Mouse (Mus musculus) adrenal gland, adult 18-20 months (tissue): ENCODE measurements around the gene Krt5. TPM values are rescaled to one million over a fixed set of nuclear protein-coding genes. Genes with fewer than 3 reads are reported as not detected.
"Not testable (repeated sequence)": the region's sequence is repeated elsewhere in the genome, so short reads cannot be mapped to it uniquely, and the experiment has no call there.

Experiments
- DNase-seq, 2 experiments: peaks; one replicate each; pipeline ENCODE4 v3.0.0; 2021 to 2022; ENCODE audit warnings: low spot score in 2 of 2
- long read RNA-seq, 2 experiments: library from polyadenylated mRNA; stranded (forward); transcript quantifications; one replicate each; pipeline ENCODE4 v2.0.0; 2021
- total RNA-seq, 2 experiments: library from RNA; stranded (reverse); gene quantifications; 1 replicate in 1 of 2; 2 replicates in 1 of 2; pipeline ENCODE4 v1.2.3; 2021

Gene Krt5
- total RNA-seq, result not detected
- long read RNA-seq, experiment 1, result 0 reads
- long read RNA-seq, experiment 2, result 0 reads

DNA sequence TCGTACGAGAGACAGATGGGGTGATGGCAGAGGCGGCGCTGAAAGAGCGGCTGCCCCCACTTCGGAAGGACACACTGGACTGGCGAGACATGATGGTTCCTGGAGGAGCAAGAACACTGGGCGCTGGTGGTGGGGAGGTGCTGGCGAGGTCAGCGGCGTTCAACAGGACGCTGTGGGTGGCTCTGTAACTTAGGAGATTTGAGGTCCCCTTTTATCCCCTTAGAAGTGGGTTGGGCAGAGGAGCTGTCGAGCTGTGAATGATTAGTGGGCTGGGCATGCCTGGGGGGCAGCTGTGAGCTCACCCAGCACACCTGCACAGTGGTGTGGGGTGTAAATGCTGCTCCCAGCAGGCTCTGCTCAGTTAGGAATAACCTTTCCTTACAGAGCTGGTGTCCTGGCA is at the start of gene Krt5:
Gene Krt5 (minus strand): TSS at position 179 of the 400 bp plus-strand sequence.
- no peak for DNase-seq

DNA sequence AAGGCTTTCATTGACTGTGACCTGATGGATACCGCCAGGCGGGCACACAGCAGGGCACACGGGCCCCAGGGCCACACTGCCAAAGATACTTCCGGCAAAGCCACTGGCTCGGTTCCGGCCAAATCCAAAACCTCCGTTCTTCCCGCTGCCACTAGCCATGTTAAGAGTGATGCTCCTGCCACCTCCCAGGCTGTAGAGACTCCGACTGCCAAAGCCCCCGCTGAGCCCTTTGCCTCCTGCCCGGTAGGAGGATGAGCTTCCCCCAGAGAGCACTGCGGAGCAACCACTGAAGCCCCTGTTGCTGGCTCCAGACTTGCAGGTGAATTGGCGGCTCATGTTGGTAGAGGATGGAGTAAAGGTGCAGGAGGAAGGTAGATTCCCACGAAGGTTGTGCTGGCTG is 30.0 kb upstream of the Krt5 start, which contains the start of gene Krt71:
Gene Krt71 (minus strand): TSS at position 399 of the 400 bp plus-strand sequence.
- DNase-seq, result no peak

DNA sequence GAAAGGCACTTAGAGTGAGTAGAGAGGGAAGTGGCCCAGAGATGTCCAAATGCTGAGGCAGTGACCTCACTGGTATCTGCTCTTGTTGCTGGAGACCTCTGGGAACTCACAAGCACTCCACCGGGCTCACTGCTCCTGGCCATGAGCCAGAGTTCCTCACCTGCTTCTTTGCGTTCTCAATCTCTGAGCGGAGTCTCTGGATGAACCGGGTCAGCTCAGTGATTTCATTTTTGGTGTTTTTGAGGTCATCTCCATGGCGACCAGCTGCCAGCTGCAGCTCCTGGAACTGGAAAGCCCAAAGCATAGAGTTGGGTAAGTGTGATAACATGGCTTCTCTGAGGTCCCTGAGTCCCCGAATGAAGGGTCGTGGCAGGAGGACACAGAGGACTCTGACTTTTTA is 25.1 kb upstream of the Krt5 start:
- DNase-seq, result no peak

DNA sequence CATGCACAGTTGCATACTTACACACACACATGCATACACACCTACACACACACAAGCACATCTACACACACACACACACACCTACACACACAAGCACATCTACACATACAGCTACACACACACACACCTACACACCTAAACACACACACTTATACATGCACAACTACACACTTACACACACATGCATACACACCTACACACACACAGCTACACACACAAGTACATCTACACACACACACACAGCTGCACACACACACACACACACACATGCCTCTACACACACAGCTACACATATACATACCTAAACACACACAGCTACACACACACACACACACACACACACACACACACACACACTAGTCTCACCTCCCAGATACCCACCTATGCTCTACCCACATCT is 18.0 kb upstream of the Krt5 start:
- no peak for DNase-seq

DNA sequence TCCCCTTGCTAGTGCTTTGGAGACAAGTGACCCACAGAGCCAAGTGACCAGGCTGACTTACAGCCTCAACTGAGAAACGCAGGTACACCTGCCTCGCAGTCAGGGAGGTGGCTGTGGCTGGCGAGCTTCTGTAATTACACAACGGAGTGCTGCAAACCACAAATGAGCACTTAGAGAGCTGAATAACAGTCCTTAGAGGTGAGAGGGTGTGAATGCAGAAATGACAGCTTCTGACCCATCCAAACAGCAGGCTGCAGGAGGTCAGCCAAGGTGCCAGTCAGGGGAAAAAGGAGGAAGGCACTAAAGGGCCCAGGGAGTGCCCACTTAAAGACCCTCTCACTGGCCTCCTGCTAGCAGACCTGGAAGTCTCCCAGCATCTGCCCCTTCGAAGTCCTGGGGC is 12.0 kb upstream of the Krt5 start:
- DNase-seq, result no peak

DNA sequence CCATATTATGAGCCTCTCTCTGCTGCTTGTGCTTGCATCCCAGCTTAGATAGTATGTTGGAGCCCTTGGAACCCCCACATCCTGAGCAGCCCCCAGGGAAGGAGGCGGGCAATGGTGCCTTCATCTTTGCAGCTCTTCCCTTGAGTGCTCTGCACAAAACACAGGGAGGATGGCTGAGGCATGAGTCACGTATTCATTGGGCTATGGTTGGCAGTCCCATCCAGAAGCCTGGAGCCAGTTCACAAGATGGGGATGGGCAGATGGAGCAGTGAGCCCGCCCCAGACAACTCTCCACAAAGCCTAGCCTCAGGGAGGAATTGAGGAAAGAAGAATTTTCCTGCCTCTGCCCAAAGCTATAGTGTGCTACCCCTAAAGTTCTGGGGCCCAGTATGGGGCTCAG is 3.1 kb upstream of the Krt5 start:
- DNase-seq, result no peak

DNA sequence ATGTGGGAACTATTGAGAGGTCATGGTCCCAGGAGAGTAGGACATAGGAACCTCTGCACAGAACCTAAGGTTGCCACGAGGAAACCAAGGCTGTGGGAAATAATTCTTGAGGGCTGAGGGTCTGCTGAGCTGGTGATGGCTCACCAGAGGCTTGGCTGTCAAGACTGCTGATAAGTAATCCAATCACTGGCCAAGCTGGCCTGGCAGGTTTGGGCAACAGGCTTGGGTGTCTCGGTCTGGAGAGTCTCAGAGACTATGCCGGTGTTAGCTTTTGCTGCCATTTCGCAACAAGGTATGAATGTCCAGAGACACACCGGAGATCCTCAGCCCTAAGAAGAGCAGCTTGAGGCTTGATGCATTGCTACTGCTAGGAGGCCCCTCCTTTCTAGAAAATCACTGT is 1.7 kb upstream of the Krt5 start:
- DNase-seq, result no peak

DNA sequence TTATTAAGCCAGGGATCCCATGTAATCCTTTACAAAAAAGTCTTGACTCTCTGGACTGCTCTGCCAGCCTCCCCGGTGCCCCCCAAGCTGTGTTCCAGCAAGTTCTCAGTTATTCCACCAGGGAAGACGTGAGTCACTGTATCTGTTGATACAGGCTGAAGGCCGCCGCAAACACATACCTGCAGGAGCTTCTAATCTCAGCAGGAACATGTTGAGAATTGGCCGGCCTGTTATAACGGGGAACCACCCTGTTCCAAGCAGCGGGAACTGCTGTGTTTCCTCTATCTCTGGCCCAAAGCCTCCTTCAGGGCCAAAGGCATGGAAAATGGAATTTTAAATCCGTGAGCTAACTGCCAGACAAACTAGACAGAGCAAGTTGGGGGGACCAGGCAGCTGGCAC is 1.0 kb upstream of the Krt5 start:
- DNase-seq, result no peak

DNA sequence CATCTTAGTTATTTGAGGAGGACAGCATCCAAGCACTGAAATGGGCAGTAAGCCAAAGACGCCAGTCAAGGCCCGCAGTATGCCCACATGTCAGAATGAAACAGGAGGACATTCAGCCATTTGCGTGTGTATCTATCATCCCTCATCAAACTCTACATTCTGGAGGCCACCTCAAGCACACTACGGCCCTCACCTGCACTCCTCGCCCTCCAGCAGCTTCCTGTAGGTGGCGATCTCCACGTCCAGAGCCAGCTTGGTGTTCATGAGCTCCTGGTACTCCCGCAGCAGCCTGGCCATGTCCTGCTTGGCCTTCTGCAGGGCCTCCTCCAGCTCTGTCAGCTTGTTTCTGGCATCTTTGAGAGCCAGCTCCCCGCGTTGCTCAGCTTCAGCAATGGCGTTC is 4.0 kb downstream of the Krt5 start:
- DNase-seq, result no peak

DNA sequence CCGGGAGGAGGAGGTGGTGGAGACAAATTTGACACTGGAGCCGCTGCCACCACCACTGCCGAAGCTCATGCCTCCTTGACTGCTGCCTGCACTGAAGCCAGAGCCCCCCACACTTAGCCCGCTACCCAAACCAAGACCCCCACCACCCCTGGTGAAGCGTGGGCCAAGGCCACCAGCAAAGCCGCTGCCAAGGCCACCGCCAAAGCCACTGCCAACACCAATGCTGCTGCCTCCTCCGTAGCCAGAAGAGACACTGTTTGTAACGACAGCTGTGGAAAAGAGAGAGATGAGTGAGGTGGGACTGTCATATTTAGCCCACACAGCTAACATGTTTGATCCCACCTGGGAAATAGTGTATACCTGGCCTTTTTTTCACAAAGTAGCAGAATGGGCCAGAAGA is 5.2 kb downstream of the Krt5 start:
- no peak for DNase-seq

DNA sequence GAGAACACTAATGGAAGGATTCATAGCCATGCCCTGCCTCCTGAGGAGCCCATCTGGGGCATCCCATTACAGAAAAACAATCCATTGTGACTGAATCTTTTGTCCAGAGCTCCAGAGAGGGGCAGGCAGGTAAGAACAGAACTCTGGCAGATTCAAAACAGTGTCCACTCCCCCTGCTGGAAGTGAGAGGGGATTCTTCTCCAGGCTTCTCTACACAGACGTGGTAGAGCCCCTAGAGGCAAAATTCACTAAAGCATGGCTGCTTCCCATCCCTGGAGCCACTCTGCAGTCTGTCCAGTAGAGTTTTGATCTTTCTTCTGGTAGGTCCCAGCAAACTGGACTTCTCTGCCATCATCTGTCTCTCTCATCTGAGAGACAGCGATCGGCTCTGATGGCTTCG is 8.6 kb downstream of the Krt5 start:
- no peak for DNase-seq

DNA sequence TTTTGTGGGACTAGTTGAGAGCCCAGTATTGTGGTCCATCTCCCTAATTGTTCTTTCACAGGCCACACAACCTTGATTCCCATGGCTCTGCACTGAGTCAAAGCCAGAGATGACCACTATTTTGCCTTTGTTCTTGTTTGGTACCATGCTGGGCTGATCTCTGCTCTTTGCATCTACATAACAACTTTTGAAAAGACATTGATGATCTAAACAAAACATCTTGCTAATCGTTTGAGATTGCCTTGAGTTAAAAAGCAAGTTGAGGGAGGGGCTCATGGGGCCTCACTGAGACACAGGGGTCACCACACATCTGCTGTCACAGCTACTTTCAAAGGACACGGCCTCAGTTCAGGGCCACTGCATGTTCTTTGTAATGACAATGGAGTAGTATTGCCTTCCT is 10.3 kb downstream of the Krt5 start:
- DNase-seq, result no peak

DNA sequence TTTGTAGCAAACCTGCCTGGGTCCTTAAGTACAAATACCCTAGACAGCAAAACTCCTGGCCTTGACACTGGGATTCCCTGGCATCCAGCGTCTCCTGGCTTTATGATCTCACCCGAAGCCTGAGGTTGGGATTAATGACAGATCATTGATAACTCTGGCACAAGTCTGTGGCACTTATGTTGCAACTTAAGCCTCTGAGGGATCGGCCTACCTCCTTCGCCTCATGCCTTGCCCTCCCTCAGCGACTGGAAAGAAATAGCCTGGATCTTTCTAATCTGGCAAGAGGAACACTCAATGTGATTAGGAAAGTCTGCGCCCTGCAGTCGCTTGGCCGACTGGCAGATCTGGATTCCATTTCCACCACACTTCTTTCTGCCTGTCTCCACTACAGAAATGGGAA is 12.8 kb downstream of the Krt5 start:
- DNase-seq, result no peak

DNA sequence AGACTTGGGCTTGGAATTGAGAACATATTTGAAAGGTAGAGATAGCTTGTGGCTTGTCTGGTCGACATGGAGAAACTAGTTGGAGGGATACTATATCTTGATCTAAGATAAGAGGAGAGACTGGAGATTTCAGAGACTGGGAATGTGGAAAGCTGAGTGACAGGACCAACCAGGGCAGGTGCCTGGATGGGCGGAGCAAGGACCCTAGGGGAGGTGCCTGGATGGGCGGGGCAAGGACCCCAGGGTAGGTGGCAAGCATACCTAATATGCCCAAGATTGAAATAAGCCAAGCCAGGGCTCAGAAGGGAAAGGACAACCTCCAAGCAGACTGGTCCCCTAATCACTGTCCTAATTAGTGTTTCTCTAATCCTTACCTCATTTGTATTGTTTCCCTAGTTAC is 13.5 kb downstream of the Krt5 start:
- DNase-seq, result no peak

DNA sequence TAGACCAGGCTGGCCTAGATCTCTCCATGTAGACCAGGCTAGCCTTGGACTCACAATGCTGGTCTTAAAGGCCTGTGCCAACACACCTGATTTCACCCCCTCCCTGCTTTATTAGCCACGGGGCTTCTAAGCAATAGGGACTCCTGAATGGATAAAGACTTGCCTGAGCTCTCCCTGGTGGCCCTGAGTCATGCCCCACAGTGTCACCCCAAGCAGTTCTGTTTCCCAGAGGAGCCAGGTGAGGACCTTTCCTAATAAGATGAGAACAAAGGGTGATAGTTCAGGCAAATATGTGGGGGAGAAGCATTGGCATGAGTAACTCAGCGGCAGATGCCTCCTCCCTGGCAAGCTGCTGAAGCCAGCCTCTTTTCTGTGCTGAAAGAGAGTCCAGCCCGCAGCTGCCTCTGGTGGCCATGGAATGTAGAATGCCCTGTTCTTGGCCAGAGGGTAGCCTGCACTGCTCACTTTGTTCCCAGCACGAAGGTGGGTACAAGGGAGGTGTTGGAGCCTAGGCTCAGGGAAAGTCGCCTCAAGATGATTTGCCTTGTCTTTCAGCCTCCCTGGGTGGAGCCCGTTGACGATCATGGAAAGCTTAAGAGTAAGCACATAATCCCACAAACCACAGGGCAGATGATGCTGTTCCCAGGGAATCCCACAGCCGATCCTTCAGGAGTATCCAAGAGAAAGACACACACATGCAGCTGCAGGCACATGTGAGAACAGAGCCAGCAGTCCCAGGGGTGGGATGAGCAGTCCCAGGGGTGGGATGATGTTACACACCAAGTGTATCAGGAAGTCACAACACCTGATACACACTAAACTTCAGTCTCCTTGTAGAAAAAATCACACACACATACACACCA is 15.1 kb downstream of the Krt5 start:
- DNase-seq, result no peak

DNA sequence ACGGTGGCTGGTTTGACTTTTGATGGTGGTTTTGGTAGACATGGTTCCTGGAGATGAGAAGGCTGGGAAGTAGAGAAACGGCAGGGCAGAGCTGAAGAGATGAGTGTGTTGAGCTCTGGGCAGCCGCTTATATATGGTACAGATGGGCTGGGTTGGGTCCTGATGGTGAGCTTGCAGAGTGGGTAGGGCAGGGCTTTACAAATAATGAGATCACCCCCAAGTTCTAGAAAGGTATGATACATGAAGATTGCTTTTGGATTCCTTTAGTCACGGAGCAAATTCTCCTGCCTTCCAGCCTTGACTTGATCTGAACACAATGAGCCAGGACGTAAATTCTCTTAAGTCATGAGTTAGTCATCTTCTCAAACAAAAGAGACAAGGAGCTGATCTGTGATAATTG is 18.5 kb downstream of the Krt5 start, which contains the start of gene Krt6a:
Gene Krt6a (minus strand): TSS at position 101 of the 400 bp plus-strand sequence.
- no peak for DNase-seq

DNA sequence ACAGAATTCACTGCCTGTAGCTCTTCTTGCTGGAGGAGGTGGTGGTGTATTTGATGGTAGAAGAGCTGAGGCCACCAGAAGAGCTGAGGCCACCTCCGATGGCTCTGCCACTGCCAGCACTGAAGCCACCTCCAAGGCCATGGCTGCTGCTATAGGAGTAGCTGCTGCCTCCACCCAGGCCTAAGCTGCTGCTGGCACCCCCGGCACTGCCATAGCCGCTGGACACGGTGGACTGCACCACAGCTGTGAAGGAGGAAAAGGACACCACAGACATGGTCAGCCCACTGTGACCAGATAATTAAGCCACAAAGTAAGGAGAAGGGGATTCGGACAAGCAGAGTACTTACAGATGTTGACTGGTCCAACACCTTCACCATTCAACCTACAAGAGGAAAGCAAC is 22.2 kb downstream of the Krt5 start:
- DNase-seq, result not testable (repeated sequence)

DNA sequence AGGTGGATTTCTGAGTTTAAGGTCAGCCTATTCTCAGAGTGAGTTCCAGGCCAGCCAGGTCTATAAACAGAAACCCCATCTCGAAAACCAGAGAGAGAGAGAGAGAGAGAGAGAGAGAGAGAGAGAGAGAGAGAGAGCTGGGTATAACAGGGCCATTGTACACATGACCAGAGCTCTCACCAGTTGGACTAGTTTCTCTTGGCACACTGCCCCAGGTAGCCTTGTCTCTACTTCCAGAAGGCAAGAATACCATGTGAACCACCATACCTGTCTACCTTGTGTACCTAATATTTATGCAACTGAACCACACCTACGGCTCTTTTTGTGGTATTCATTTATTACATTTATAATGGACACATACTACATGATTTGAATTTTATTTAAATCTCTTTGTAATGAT is 24.5 kb downstream of the Krt5 start:
- no peak for DNase-seq

DNA sequence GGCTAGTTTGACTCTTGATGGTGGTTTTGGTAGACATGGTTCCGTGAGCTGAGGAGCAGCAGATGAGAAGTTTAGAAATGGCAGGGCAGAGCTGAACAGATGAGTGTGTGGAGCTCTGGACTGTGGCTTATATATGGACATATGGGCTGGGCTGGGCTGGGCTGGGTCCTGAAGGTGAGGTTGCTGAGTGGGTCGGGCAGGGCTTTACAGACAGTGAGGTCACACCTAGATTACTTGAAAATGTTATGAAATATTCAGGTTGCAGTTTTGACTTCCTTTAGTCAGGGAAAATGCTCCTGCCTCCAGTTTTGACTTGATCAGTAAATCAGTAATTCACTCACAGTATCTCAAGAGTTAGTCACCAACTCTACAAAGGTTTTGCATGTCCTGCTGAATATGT is 32.5 kb downstream of the Krt5 start, which contains the start of gene Krt6b:
Gene Krt6b (minus strand): TSS at position 101 of the 400 bp plus-strand sequence.
- DNase-seq, result no peak

DNA sequence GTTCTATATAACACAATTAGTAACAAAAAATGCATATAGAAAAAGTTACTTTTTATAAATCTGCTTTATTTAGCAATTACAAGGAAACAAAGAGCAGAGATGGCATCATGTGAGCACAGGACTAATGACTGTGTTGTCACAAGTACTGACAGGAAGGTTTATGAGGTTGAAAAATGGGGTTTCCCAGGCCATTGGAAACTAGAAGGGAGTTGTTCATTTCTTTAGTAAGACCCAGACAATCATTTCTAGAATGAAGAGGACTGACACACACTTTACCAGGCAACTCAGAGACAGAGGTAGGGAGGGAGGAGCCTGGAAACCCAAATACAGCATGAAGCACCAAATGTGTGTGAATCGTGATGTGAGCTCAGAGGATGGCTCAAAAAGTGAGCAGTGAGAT is 36.7 kb downstream of the Krt5 start:
- no peak for DNase-seq
